Mouse (Mus musculus): ENCODE data around the gene Msi2.

- TF ChIP-seq CTCF (IDR thresholded peaks at IDR 0.05; ENCODE audit: extremely low read depth, insufficient read depth, insufficient read length, insufficient replicate concordance) (no peak), POLR2A (IDR thresholded peaks at IDR 0.05; ENCODE audit: low read depth, low read length) (no peak)
Observed at GRCm38 (mm10) chr11:88467498-88468245, 250.6 kb downstream of the Msi2 start.
